In genomic region chr11:76695810-76696209, GRCm38 (mm10) we compare ENCODE assay signal across 16 mouse cellular contexts. TPM values are rescaled to one million over a fixed set of nuclear protein-coding genes. Genes with fewer than 3 reads are reported as not detected.
A peak's percentile ranks its signal among the peaks of the same experiment; 100 is the strongest.
DNase-seq lines count a peak whose midpoint lies in the region; ATAC-seq lines count a peak whose summit lies in the region.
"Had no signal": no experiment of that assay in that cellular context is flagged by ENCODE, and none has a peak within 500 bp of the region (broad histone marks: within the 10 kb centered on the region; RNA-seq: fewer than 3 reads in every experiment).

No protein-coding gene starts in this region.

- 0 out of 2 replicates have a peak, but pooled peaks cover 4% of the 10 kb centered on the region for H3K4me1 ChIP-seq in heart, embryonic 13.5 days
- H3K4me1 ChIP-seq: embryonic facial prominence, embryonic 12.5 days; hindbrain, embryonic 12.5 days had no signal

- peak overlapping the region; percentile 18; the same call in 1 of the 2 replicates for H3K4me2 ChIP-seq in heart, embryonic 13.5 days
- H3K4me2 ChIP-seq: embryonic facial prominence, embryonic 12.5 days; hindbrain, embryonic 12.5 days; liver, embryonic 13.5 days had no signal

- WGBS in heart, embryonic 13.5 days, result 58% methylated on average over 6 of the region's 6 CpGs

- no peak for ATAC-seq in heart, embryonic 13.5 days (ENCODE audit: extremely low read depth, insufficient number of reproducible peaks, low FRiP score, low TSS enrichment)
- no peak for ATAC-seq in megakaryocyte-erythroid progenitor cell, adult 5-6 weeks (replicated peaks; ENCODE audit: low FRiP score, low TSS enrichment, poor library complexity, severe bottlenecking)

- H3K9ac ChIP-seq in heart, embryonic 13.5 days, result no peak overlapping the region
- H3K9ac ChIP-seq: embryonic facial prominence, embryonic 12.5 days; hindbrain, embryonic 12.5 days; liver, embryonic 13.5 days had no signal

- peaks cover 17% of the 10 kb centered on the region; the same call in 1 of the 2 replicates for H3K27me3 ChIP-seq in heart, embryonic 13.5 days (replicated peaks)
- H3K27me3 ChIP-seq: embryonic facial prominence, embryonic 12.5 days; liver, embryonic 13.5 days had no signal

- intact Hi-C loops in heart, postnatal 36 days (cut with DNase I), result no loop called here
- intact Hi-C loops in left cerebral cortex, postnatal 25 days (cut with DNase I), result no loop called here

- no peaks in the 10 kb centered on the region for H3K9me3 ChIP-seq in heart, embryonic 13.5 days
- H3K9me3 ChIP-seq: embryonic facial prominence, embryonic 12.5 days; hindbrain, embryonic 12.5 days; liver, embryonic 13.5 days had no signal

- H3K4me3 ChIP-seq in heart, embryonic 13.5 days, result no peak overlapping the region
- H3K4me3 ChIP-seq: embryonic facial prominence, embryonic 12.5 days; hindbrain, embryonic 12.5 days; liver, embryonic 13.5 days had no signal

- H3K36me3 ChIP-seq in heart, embryonic 13.5 days, result no peaks in the 10 kb centered on the region
- H3K36me3 ChIP-seq: embryonic facial prominence, embryonic 12.5 days; hindbrain, embryonic 12.5 days; liver, embryonic 13.5 days had no signal

- no peak for DNase-seq in heart, postnatal 36 days
- peak; percentile 18 for DNase-seq in lung, postnatal 36 days
- DNase-seq in lung, postnatal 25 days (ENCODE audit: low spot score), result no peak
- peak; percentile 93 for DNase-seq in R1 (ENCODE audit: low read depth, low spot score)
- DNase-seq in left cerebral cortex, postnatal 25 days (ENCODE audit: low spot score in 2 of 2), result peak; percentile 29 to 66
- no peak for DNase-seq in spleen, postnatal 4 days (ENCODE audit: low spot score in 2 of 2)
- DNase-seq: adrenal gland, postnatal 10 days; kidney, adult 18-20 months; liver, embryonic 13.5 days had no signal

- H3K27ac ChIP-seq in heart, embryonic 13.5 days (replicated peaks), result no peak overlapping the region
- H3K27ac ChIP-seq: embryonic facial prominence, embryonic 12.5 days; hindbrain, embryonic 12.5 days; liver, embryonic 13.5 days; stomach, postnatal 0 days had no signal

RNA-seq across cellular contexts. Expression of gene Trarg1, which starts 16.2 kb away (rescaled TPM):
- 0.09 and 0.13 TPM in 2 replicates for polyA plus RNA-seq in heart, embryonic 13.5 days (2015; fragmentation: Nextera tagmentation; extraction: Ambion mirVana)
- 1 to 10 TPM; 4.6 TPM for total RNA-seq in heart, postnatal 36 days (2021)
- total RNA-seq in left cerebral cortex, postnatal 25 days (2021), result under 1 TPM; 0.66 to 0.69 TPM
- not detected in 2 replicates for total RNA-seq in megakaryocyte-erythroid progenitor cell, adult 5-6 weeks (2014; fragmentation: Nextera tagmentation)
- total RNA-seq in megakaryocyte-erythroid progenitor cell, adult 5-6 weeks (2017), result not detected in 2 replicates
- total RNA-seq: monocyte, adult 5-6 weeks had no signal
- polyA plus RNA-seq: liver, embryonic 13.5 days had no signal

RNA-seq across cellular contexts. Expression of gene Bhlha9, which starts 23.5 kb away (rescaled TPM):
- polyA plus RNA-seq in heart, embryonic 13.5 days (2015; fragmentation: Nextera tagmentation; extraction: Ambion mirVana), result 0.20 and 0.28 TPM in 2 replicates
- not detected for total RNA-seq in heart, postnatal 36 days (2021)
- 1 to 10 TPM; 3.4 to 3.7 TPM for total RNA-seq in left cerebral cortex, postnatal 25 days (2021)
- not detected in 2 replicates for total RNA-seq in megakaryocyte-erythroid progenitor cell, adult 5-6 weeks (2014; fragmentation: Nextera tagmentation)
- not detected in 2 replicates for total RNA-seq in megakaryocyte-erythroid progenitor cell, adult 5-6 weeks (2017)
- total RNA-seq: monocyte, adult 5-6 weeks had no signal
- polyA plus RNA-seq: gonadal fat pad, adult 2 months; liver, embryonic 13.5 days; stomach, postnatal 0 days had no signal

Comparison
In these comparisons a context has a peak if more than half of its experiments do, and no peak if none do; other contexts are left out.
1. DNase-seq: peak in lung, postnatal 36 days (single experiment), R1 (single experiment) and left cerebral cortex, postnatal 25 days (2 of 2); none in heart, postnatal 36 days (0 of 2), lung, postnatal 25 days (single experiment) and spleen, postnatal 4 days (0 of 2).
2. RNA of gene Bhlha9, which starts 23.5 kb away (total RNA-seq): 3.4 to 3.7 TPM in left cerebral cortex, postnatal 25 days; not detected in heart, postnatal 36 days and not detected in megakaryocyte-erythroid progenitor cell, adult 5-6 weeks; every median in the first group is over 4 times any median in the second.